Mouse (Mus musculus) limb, embryonic 13.5 days (tissue): ENCODE results near the gene Adam22. TPM values are rescaled to one million over a fixed set of nuclear protein-coding genes. Genes with fewer than 3 reads are reported as not detected.

Source experiments
- ATAC-seq: fragments of 200-750 bp; cut with Nextera tagmentation; 2 replicates; pipeline ENCODE4 v1.8.0; 2017; ENCODE audit warnings: low read depth, moderate number of reproducible peaks, moderate TSS enrichment; ENCODE audit not compliant: low FRiP score
- H3K27ac ChIP-seq: fragments of 300-500 bp; sonication (generic); 2 replicates; pipeline ENCODE4 v1.5.1; 2015; ENCODE audit warnings: inconsistent platforms, mild to moderate bottlenecking, moderate library complexity
- H3K27me3 ChIP-seq: fragments of 300-500 bp; sonication (generic); 2 replicates; pipeline ENCODE4 v1.6.1; 2015; ENCODE audit warnings: mild to moderate bottlenecking, inconsistent platforms
- H3K36me3 ChIP-seq: fragments of 300-500 bp; sonication (generic); 2 replicates; pipeline ENCODE4 v1.6.1; 2015; ENCODE audit warnings: inconsistent platforms, mild to moderate bottlenecking, moderate library complexity
- H3K4me1 ChIP-seq: fragments of 300-500 bp; sonication (generic); 2 replicates; pipeline ENCODE4 v1.6.1; 2015; ENCODE audit warnings: inconsistent platforms
- H3K4me2 ChIP-seq: fragments of 300-500 bp; sonication (generic); replicated peaks from 2 replicates; pipeline ENCODE4 v1.6.1; 2015; ENCODE audit warnings: inconsistent platforms, mild to moderate bottlenecking, moderate library complexity
- H3K4me3 ChIP-seq: fragments of 300-500 bp; sonication (generic); 2 replicates; pipeline ENCODE4 v1.5.1; 2015; ENCODE audit warnings: moderate library complexity, mild to moderate bottlenecking, inconsistent platforms
- H3K9ac ChIP-seq: fragments of 300-500 bp; sonication (generic); 2 replicates; pipeline ENCODE4 v1.6.1; 2015; ENCODE audit warnings: mild to moderate bottlenecking, inconsistent platforms
- H3K9me3 ChIP-seq: fragments of 300-500 bp; sonication (generic); 2 replicates; pipeline ENCODE4 v1.6.1; 2016; ENCODE audit warnings: inconsistent platforms
- WGBS: fragments of 180-500 bp; shearing (Covaris S2); methylation state at CpG from one replicate; pipeline ENCODE4 v1.1.7; 2015; 5-methylcytosine and 5-hydroxymethylcytosine counted together
- polyA plus RNA-seq: library from polyadenylated mRNA; unstranded; fragments of >200 nt; fragmentation: Nextera tagmentation; extraction: Ambion mirVana; gene quantifications from 2 replicates; pipeline ENCODE4 v1.2.1, GENCODE M21; 2015

Adam22 gene
- polyA plus RNA-seq, 1 experiment from 2014 or later: 14.6 TPM

DNA sequence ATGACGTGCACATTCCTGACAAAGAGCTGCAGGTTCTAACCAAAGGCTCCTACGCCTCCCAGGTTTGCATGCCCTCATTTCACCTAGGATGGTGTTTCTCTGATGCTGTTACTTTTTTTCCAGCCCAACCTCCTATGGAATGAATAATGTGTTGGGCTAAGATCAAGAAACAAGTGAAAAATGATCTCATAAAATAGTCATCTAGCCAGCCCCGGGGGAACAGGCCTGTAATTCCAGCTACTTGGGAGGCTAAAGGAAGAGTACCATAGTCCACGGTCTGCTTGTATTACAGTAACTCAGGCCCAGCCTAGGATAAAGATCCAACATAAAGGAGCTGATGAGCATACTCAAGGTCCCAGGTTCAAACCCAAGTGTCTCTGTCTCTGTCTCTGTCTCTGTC, 57.1 kb downstream of the Adam22 start:
- H3K9ac ChIP-seq: no peak overlapping the region
- no peaks in the 10 kb centered on the region for H3K36me3 ChIP-seq
- H3K27me3 ChIP-seq: no peaks in the 10 kb centered on the region
- no peak overlapping the region for H3K4me3 ChIP-seq
- WGBS: 28% methylated on average over 4 of the region's 4 CpGs
- peak overlapping the region; percentile 3; the same call in 1 of the 2 replicates for H3K4me2 ChIP-seq
- no peak overlapping the region for H3K27ac ChIP-seq
- peak; percentile 59 for ATAC-seq
- peaks cover 7% of the 10 kb centered on the region for H3K4me1 ChIP-seq
- H3K9me3 ChIP-seq: no peaks in the 10 kb centered on the region

GRCm38 (mm10) chr5:8297719-8298419, 70.1 kb downstream of the Adam22 start:
- WGBS: 32% methylated on average over 10 of the region's 10 CpGs
- H3K36me3 ChIP-seq: no peaks in the 10 kb centered on the region
- H3K27me3 ChIP-seq: no peaks in the 10 kb centered on the region
- no peak overlapping the region for H3K27ac ChIP-seq
- no peak overlapping the region for H3K4me3 ChIP-seq
- H3K4me2 ChIP-seq: peak overlapping the region; percentile 17; the same call in 1 of the 2 replicates
- H3K4me1 ChIP-seq: peaks cover 13% of the 10 kb centered on the region
- H3K9ac ChIP-seq: no peak overlapping the region
- no peaks in the 10 kb centered on the region for H3K9me3 ChIP-seq
- peak; percentile 84; the same call in 1 of the 2 replicates for ATAC-seq

GRCm38 (mm10) chr5:8293287-8293686, 74.7 kb downstream of the Adam22 start:
- ATAC-seq: peak; percentile 75; the same call in 1 of the 2 replicates

DNA sequence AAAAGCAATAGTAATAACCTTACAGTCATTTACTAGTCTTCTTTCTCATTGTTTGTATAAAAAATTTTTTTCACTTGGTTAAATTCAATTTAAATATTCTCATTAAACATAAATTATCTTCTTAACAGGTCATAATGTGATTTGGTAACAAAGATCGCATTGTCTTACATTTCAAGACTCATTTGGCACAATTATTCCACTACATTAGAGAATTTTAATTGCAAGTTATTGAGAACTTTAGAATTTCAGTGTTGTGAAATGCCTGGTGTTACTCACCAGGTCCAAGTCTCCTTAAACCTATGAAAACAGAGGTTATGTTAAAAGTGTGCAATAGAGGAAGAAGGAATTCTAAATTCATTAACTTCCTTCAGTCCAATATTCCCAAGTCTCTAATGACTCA, 76.5 kb downstream of the Adam22 start:
- Histone ChIP-seq H3K4me2 (no peak overlapping the region), H3K36me3 (no peaks in the 10 kb centered on the region), H3K4me1 (peaks cover 14% of the 10 kb centered on the region), H3K27me3 (no peaks in the 10 kb centered on the region), H3K27ac (no peak overlapping the region), H3K9me3 (no peaks in the 10 kb centered on the region), H3K4me3 (no peak overlapping the region), H3K9ac (no peak overlapping the region)
- 88% methylated on average over 1 of the region's 1 CpGs for WGBS
- no peak for ATAC-seq

More at GRCm38 (mm10) chr5:8293287-8293686, 74.7 kb downstream of the Adam22 start:
- Histone ChIP-seq H3K4me3 (no peak overlapping the region), H3K36me3 (no peaks in the 10 kb centered on the region), H3K9ac (no peak overlapping the region), H3K4me1 (peaks cover 18% of the 10 kb centered on the region), H3K9me3 (no peaks in the 10 kb centered on the region), H3K27me3 (no peaks in the 10 kb centered on the region), H3K27ac (no peak overlapping the region), H3K4me2 (no peak overlapping the region)
- WGBS: 3% methylated on average over 1 of the region's 1 CpGs

DNA sequence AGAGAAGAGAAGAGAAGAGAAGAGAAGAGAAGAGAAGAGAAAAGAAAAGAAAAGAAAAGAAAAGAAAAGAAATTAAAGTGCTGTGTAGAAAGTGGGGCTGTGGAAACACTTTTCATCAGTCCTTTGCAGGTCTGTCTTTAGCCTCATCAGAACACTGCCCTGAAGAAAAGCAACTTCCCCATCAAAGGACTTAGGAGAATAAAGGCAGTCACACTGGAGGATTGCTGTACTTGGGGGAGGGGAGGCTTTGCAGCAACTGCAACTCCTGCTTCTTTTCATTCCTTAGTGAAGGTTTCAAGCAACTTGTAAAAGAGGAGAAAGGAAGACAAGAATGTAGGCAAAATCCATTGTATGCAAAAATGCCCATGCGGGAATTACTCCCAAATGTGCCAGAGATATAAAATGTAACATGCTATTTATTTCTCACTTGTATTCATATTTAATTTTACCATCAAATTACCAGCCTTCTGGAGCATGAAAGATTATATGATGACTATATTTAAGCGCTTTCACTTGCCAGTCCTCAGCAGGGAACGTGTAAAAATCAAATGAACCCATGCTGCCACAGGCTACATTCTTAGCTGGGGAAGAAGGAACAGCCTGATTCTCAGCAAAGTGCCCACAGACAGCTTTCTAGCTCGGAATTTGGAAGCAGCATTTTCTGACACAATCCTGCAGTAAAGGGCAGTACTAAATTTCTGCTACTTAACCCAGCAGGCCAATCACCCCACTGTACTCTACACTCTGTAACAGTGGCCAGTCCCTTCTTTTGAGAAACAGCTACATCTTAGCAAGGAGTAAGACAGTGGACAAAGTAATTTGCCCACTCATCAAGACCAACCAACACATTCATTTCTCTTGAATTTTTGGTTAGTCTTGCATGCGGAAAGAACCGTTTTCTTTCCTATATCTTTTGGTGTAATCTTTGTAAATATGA, 78.0 kb downstream of the Adam22 start:
- Histone ChIP-seq H3K4me1 (peaks cover 14% of the 10 kb centered on the region), H3K4me3 (no peak overlapping the region), H3K27me3 (no peaks in the 10 kb centered on the region), H3K9me3 (no peaks in the 10 kb centered on the region), H3K4me2 (no peak overlapping the region), H3K27ac (no peak overlapping the region), H3K36me3 (no peaks in the 10 kb centered on the region), H3K9ac (no peak overlapping the region)
- 56% methylated on average over 6 of the region's 6 CpGs for WGBS
- ATAC-seq: no peak

GRCm38 (mm10) chr5:8284123-8284522, 83.8 kb downstream of the Adam22 start:
- no peaks in the 10 kb centered on the region for H3K4me1 ChIP-seq
- H3K27me3 ChIP-seq: no peaks in the 10 kb centered on the region
- no peak overlapping the region for H3K27ac ChIP-seq
- no peak overlapping the region for H3K9ac ChIP-seq
- 63% methylated on average over 5 of the region's 5 CpGs for WGBS
- no peak for ATAC-seq
- H3K4me3 ChIP-seq: no peak overlapping the region
- no peak overlapping the region for H3K4me2 ChIP-seq
- H3K36me3 ChIP-seq: no peaks in the 10 kb centered on the region
- H3K9me3 ChIP-seq: no peaks in the 10 kb centered on the region

GRCm38 (mm10) chr5:8276141-8276540, 91.8 kb downstream of the Adam22 start:
- no peaks in the 10 kb centered on the region for H3K36me3 ChIP-seq
- H3K4me2 ChIP-seq: no peak overlapping the region
- no peaks in the 10 kb centered on the region for H3K9me3 ChIP-seq
- no peaks in the 10 kb centered on the region for H3K27me3 ChIP-seq
- no peaks in the 10 kb centered on the region for H3K4me1 ChIP-seq
- no peak overlapping the region for H3K9ac ChIP-seq
- 57% methylated on average over 1 of the region's 1 CpGs for WGBS
- no peak for ATAC-seq
- no peak overlapping the region for H3K4me3 ChIP-seq
- no peak overlapping the region for H3K27ac ChIP-seq

DNA sequence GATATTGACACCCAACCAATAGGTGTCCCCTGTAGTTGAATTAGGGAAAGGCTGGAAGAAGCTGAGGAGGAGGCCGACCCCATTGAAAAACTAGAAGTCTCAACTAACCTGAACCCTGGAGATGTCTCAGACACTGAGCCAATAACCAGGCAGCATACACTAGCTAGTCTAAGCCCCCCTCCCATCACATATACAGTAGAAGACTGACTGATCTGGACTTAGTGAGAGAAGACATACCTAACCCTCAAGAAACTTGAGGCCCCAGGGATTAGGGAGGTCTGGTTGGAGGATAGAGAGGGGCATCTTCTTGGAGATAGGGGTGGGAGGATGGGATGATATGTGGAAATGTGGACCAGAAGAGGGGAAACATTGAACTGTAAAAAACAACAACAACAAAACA, 110.6 kb downstream of the Adam22 start:
- WGBS: 100% methylated on average over 1 of the region's 1 CpGs
- H3K4me3 ChIP-seq: no peak overlapping the region
- no peaks in the 10 kb centered on the region for H3K9me3 ChIP-seq
- no peak overlapping the region for H3K9ac ChIP-seq
- H3K36me3 ChIP-seq: no peaks in the 10 kb centered on the region
- no peaks in the 10 kb centered on the region for H3K4me1 ChIP-seq
- no peak for ATAC-seq
- no peak overlapping the region for H3K27ac ChIP-seq
- H3K4me2 ChIP-seq: no peak overlapping the region
- H3K27me3 ChIP-seq: no peaks in the 10 kb centered on the region

DNA sequence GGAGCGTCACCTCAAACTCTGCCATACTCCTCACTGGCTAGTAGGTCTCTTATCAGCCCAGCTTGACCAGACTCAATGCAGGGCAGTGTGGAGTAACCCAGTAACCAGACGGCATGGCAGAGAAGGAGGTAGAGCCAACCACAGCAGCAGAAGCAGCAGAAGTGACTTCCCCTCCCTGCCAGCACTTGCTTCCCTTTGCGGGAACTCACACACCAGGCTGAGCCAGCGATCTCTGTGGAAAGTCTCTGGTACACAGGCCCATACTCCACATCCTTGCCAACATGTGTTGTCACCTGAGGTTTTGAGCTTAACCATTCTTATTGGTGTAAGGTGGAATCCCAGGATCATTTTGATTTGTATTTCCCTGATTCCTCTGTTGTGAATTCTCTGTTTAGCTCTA, 111.5 kb downstream of the Adam22 start:
- Histone ChIP-seq H3K27ac (no peak overlapping the region), H3K4me2 (no peak overlapping the region), H3K27me3 (no peaks in the 10 kb centered on the region), H3K9me3 (no peaks in the 10 kb centered on the region), H3K4me3 (no peak overlapping the region), H3K4me1 (no peaks in the 10 kb centered on the region), H3K36me3 (no peaks in the 10 kb centered on the region), H3K9ac (no peak overlapping the region)
- 91% methylated on average over 4 of the region's 4 CpGs for WGBS
- ATAC-seq: no peak

GRCm38 (mm10) chr5:8244696-8245095, 123.3 kb downstream of the Adam22 start:
- Histone ChIP-seq H3K4me3 (no peak overlapping the region), H3K4me1 (no peaks in the 10 kb centered on the region), H3K4me2 (no peak overlapping the region), H3K27me3 (no peaks in the 10 kb centered on the region), H3K9ac (no peak overlapping the region), H3K36me3 (no peaks in the 10 kb centered on the region), H3K9me3 (no peaks in the 10 kb centered on the region), H3K27ac (no peak overlapping the region)
- WGBS: 89% methylated on average over 7 of the region's 7 CpGs
- no peak for ATAC-seq

- H3K9ac ChIP-seq: no peak overlapping the region
- H3K4me2 ChIP-seq: no peak overlapping the region
- no peaks in the 10 kb centered on the region for H3K27me3 ChIP-seq
- no peaks in the 10 kb centered on the region for H3K9me3 ChIP-seq
- WGBS: 65% methylated on average over 4 of the region's 4 CpGs
- no peak for ATAC-seq
- no peaks in the 10 kb centered on the region for H3K36me3 ChIP-seq
- no peak overlapping the region for H3K4me3 ChIP-seq
- H3K4me1 ChIP-seq: no peaks in the 10 kb centered on the region
- no peak overlapping the region for H3K27ac ChIP-seq
Observed at GRCm38 (mm10) chr5:8243064-8243615, 124.8 kb downstream of the Adam22 start.

GRCm38 (mm10) chr5:8242660-8243059, 125.3 kb downstream of the Adam22 start:
- H3K36me3 ChIP-seq: no peaks in the 10 kb centered on the region
- no peaks in the 10 kb centered on the region for H3K9me3 ChIP-seq
- H3K4me3 ChIP-seq: no peak overlapping the region
- no peaks in the 10 kb centered on the region for H3K4me1 ChIP-seq
- H3K27me3 ChIP-seq: no peaks in the 10 kb centered on the region
- no peak for ATAC-seq
- no peak overlapping the region for H3K27ac ChIP-seq
- 91% methylated on average over 1 of the region's 1 CpGs for WGBS
- no peak overlapping the region for H3K9ac ChIP-seq
- no peak overlapping the region for H3K4me2 ChIP-seq
